Mouse (Mus musculus) erythroblast, embryonic 14.5 days (primary cell): Measurements from ENCODE around the gene Polr2i.

Experiments
- GATA1 ChIP-seq: IDR thresholded peaks from 2 replicates; pipeline ENCODE4 v1.6.1; 2012; ENCODE audit warnings: low read length, inconsistent platforms, mixed read lengths
- TAL1 ChIP-seq: IDR thresholded peaks from 3 replicates; pipeline ENCODE4 v1.6.1; 2012; ENCODE audit warnings: low read length, inconsistent platforms, mixed read lengths

DNA sequence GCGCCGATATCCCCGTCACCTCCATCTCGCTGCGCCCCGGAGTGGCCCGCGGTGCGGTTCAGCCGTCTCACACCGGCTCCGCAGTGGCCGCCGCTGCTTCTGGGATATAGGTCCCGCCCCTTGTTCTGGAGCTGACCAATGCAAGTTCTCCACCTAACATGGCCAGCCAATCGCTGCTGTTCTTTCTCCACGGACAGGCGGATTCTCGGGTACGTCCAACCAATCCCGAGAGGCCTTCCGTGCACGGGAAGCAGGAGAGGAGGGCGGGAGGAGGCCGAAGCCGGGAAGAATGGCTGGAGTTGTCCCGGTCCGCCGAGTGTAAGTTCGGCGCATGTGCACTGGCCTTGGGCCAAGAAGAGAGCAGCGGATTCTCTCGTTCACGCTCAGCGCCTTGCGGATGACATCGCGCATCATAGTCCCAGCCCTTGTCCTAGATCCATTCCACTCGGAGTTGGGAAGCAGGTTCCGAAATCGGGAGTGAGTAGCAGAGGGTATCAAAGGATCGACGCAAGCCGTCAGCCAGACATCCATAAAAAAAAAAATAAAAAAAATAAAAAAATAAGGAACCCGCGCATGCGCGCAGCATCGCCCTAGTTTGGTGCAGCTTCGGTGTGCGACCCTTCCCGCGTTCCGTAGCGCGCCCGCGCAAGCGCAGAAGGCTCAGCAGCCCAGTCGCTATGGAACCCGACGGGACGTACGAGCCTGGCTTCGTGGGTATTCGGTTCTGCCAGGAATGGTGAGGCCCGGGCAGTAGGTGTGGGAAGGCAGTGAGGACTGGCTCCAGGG is at the start of gene Polr2i, which contains the start of gene Tbcb:
- no peak for TF ChIP-seq GATA1
- TF ChIP-seq TAL1, result no peak
